Comparison of ENCODE assay signal across 26 mouse cellular contexts in genomic region chr5:136049926-136050325, GRCm38 (mm10). TPM values are rescaled to one million over a fixed set of nuclear protein-coding genes. Genes with fewer than 3 reads are reported as not detected.
A peak's percentile ranks its signal among the peaks of the same experiment; 100 is the strongest.
DNase-seq lines count a peak whose midpoint lies in the region; ATAC-seq lines count a peak whose summit lies in the region.
"Had no signal": no experiment of that assay in that cellular context is flagged by ENCODE, and none has a peak within 500 bp of the region (broad histone marks: within the 10 kb centered on the region; RNA-seq: fewer than 3 reads in every experiment).

No protein-coding gene starts in this region.

- peaks cover 21% of the 10 kb centered on the region for H3K4me1 ChIP-seq in kidney, embryonic 14.5 days (ENCODE audit: control insufficient read depth, insufficient read depth, low read length)
- H3K4me1 ChIP-seq: liver, embryonic 12.5 days had no signal

- WGBS in kidney, embryonic 14.5 days: 15% methylated on average over 6 of the region's 6 CpGs

- no peaks in the 10 kb centered on the region for H3K9me3 ChIP-seq in kidney, embryonic 14.5 days (ENCODE audit: control insufficient read depth, low read length)
- H3K9me3 ChIP-seq: hindbrain, embryonic 13.5 days; limb, embryonic 12.5 days; liver, embryonic 12.5 days; neural tube, embryonic 12.5 days had no signal

- H3K4me3 ChIP-seq in kidney, embryonic 14.5 days (ENCODE audit: low read length): no peak overlapping the region
- H3K4me3 ChIP-seq: embryonic facial prominence, embryonic 13.5 days; hindbrain, embryonic 13.5 days; limb, embryonic 12.5 days; liver, embryonic 12.5 days; neural tube, embryonic 12.5 days had no signal

- no peak overlapping the region for H3K4me2 ChIP-seq in kidney, embryonic 14.5 days (replicated peaks; ENCODE audit: low read depth, low read length)
- H3K4me2 ChIP-seq: embryonic facial prominence, embryonic 13.5 days; heart, embryonic 11.5 days; hindbrain, embryonic 13.5 days; limb, embryonic 12.5 days; liver, embryonic 12.5 days; midbrain, embryonic 11.5 days; neural tube, embryonic 12.5 days had no signal

- no peaks in the 10 kb centered on the region for H3K36me3 ChIP-seq in kidney, embryonic 14.5 days (ENCODE audit: control insufficient read depth, insufficient read depth, low read length)
- H3K36me3 ChIP-seq: embryonic facial prominence, embryonic 13.5 days; hindbrain, embryonic 13.5 days; limb, embryonic 12.5 days; liver, embryonic 12.5 days; neural tube, embryonic 12.5 days had no signal

- DNase-seq in embryo, embryonic 10.5 days (ENCODE audit: low spot score): peak; percentile 34
- no peak for DNase-seq in embryo, embryonic 10 days (ENCODE audit: low spot score)
- no peak for DNase-seq in kidney, postnatal 36 days
- DNase-seq in 3T3-L1 (ENCODE audit: low read depth, low spot score): peak; percentile 82
- DNase-seq in brain, adult 2 months (ENCODE audit: low read depth, low spot score): peak; percentile 6
- no peak for DNase-seq in c-Kit-positive CD71-positive TER-119-positive erythroid progenitor cells, embryonic 14.5 days (ENCODE audit: low spot score)
- DNase-seq: cerebellum, adult 11-12 months; cerebellum, postnatal 14 days; forebrain, postnatal 0 days; heart, postnatal 14 days; lung, adult 2 months; lung, postnatal 4 days; right cerebral cortex, adult 18-20 months; thymus, postnatal 36 days had no signal

- peak overlapping the region; percentile 81; the same call in 1 of the 2 replicates for H3K27ac ChIP-seq in kidney, embryonic 14.5 days (ENCODE audit: low read depth, low read length)
- H3K27ac ChIP-seq: embryonic facial prominence, embryonic 13.5 days; hindbrain, embryonic 13.5 days; limb, embryonic 12.5 days; liver, embryonic 12.5 days; neural tube, embryonic 12.5 days had no signal

- H3K9ac ChIP-seq in kidney, embryonic 14.5 days (ENCODE audit: low read depth, low read length): no peak overlapping the region
- H3K9ac ChIP-seq: embryonic facial prominence, embryonic 13.5 days; forebrain, postnatal 0 days; hindbrain, embryonic 13.5 days; limb, embryonic 12.5 days; liver, embryonic 12.5 days; neural tube, embryonic 12.5 days had no signal

- ATAC-seq in kidney, embryonic 14.5 days (ENCODE audit: low FRiP score, low TSS enrichment): no peak
- no peak for ATAC-seq in megakaryocyte, adult 5-6 weeks (ENCODE audit: poor library complexity, severe bottlenecking)
- ATAC-seq: activated CD4-positive, CD25-positive, alpha-beta regulatory T cell, adult 4 months; forebrain, postnatal 0 days; liver, embryonic 12.5 days had no signal

- no peaks in the 10 kb centered on the region for H3K27me3 ChIP-seq in kidney, embryonic 14.5 days (ENCODE audit: control insufficient read depth, insufficient read depth, low read length)
- H3K27me3 ChIP-seq: embryonic facial prominence, embryonic 13.5 days; hindbrain, embryonic 13.5 days; limb, embryonic 12.5 days; liver, embryonic 12.5 days; neural tube, embryonic 12.5 days had no signal

RNA-seq across cellular contexts. Expression of gene Upk3bl, which starts 4.4 kb away (rescaled TPM):
- 1.3 and 2.2 TPM in 2 replicates for polyA plus RNA-seq in kidney, embryonic 14.5 days (2014; fragmentation: Nextera tagmentation; extraction: Ambion mirVana)
- not detected in 2 replicates for total RNA-seq in megakaryocyte, adult 5-6 weeks (2015)
- total RNA-seq in megakaryocyte, adult 5-6 weeks (2017): not detected in 2 replicates
- total RNA-seq: forebrain, postnatal 0 days; heart, postnatal 14 days; layer of hippocampus, postnatal 10 days; monocyte, adult 5-6 weeks had no signal
- polyA plus RNA-seq: activated CD4-positive, CD25-positive, alpha-beta regulatory T cell, adult 4 months; forebrain, postnatal 0 days; hindbrain, embryonic 13.5 days had no signal

RNA-seq across cellular contexts. Expression of gene Upk3b, which starts 11.6 kb away (rescaled TPM):
- 0.85 and 0.99 TPM in 2 replicates for polyA plus RNA-seq in kidney, embryonic 14.5 days (2014; fragmentation: Nextera tagmentation; extraction: Ambion mirVana)
- total RNA-seq in megakaryocyte, adult 5-6 weeks (2015): not detected in 2 replicates
- total RNA-seq in megakaryocyte, adult 5-6 weeks (2017): not detected in 2 replicates
- total RNA-seq: layer of hippocampus, postnatal 10 days; monocyte, adult 5-6 weeks had no signal
- polyA plus RNA-seq: activated CD4-positive, CD25-positive, alpha-beta regulatory T cell, adult 4 months; forebrain, postnatal 0 days; midbrain, embryonic 11.5 days had no signal

RNA-seq across cellular contexts. Expression of gene Rasa4, which starts 33.8 kb away (rescaled TPM):
- polyA plus RNA-seq in kidney, embryonic 14.5 days (2014; fragmentation: Nextera tagmentation; extraction: Ambion mirVana): 13.5 and 17.5 TPM in 2 replicates
- total RNA-seq in megakaryocyte, adult 5-6 weeks (2015): 36.2 and 40.9 TPM in 2 replicates
- total RNA-seq in megakaryocyte, adult 5-6 weeks (2017): 26.0 and 33.8 TPM in 2 replicates

RNA-seq across cellular contexts. Expression of gene Dtx2, which starts 55.3 kb away (rescaled TPM):
- 24.0 and 26.6 TPM in 2 replicates for polyA plus RNA-seq in kidney, embryonic 14.5 days (2014; fragmentation: Nextera tagmentation; extraction: Ambion mirVana)
- total RNA-seq in megakaryocyte, adult 5-6 weeks (2015): 26.3 and 30.3 TPM in 2 replicates
- 10.9 and 12.4 TPM in 2 replicates for total RNA-seq in megakaryocyte, adult 5-6 weeks (2017)

Comparison
In these comparisons a context has a peak if more than half of its experiments do, and no peak if none do; other contexts are left out.
1. DNase-seq: peak in embryo, embryonic 10.5 days (single experiment), 3T3-L1 (single experiment) and brain, adult 2 months (single experiment); none in embryo, embryonic 10 days (single experiment), kidney, postnatal 36 days (0 of 2) and c-Kit-positive CD71-positive TER-119-positive erythroid progenitor cells, embryonic 14.5 days (single experiment).